Mouse (Mus musculus): Measurements from ENCODE around the gene Kif19a.

Gene Kif19a

GRCm38 (mm10) chr11:114764820-114765818, at the start of gene Kif19a:
TSS of gene Kif19a (plus strand) at chr11:114765388.
- peak in 1 of 2 experiments; percentile 52 for DNase-seq (ENCODE audit: low spot score in 2 of 2)

- DNase-seq (ENCODE audit: low spot score in 2 of 2), result no peak
Measured at GRCm38 (mm10) chr11:114715531-114715930, 49.7 kb upstream of the Kif19a start.

- no peak for DNase-seq (ENCODE audit: low spot score in 2 of 2)
Measured at GRCm38 (mm10) chr11:114720535-114720934, 44.7 kb upstream of the Kif19a start.

- no peak for DNase-seq (ENCODE audit: low spot score in 2 of 2)
Measured at GRCm38 (mm10) chr11:114722438-114722837, 42.8 kb upstream of the Kif19a start.

- no peak for DNase-seq (ENCODE audit: low spot score in 2 of 2)
Measured at GRCm38 (mm10) chr11:114723030-114723429, 42.2 kb upstream of the Kif19a start.

GRCm38 (mm10) chr11:114724787-114725590, 40.2 kb upstream of the Kif19a start:
- DNase-seq (ENCODE audit: low spot score in 2 of 2), result no peak

- DNase-seq (ENCODE audit: low spot score in 2 of 2), result peak in 1 of 2 experiments; percentile 33
Measured at GRCm38 (mm10) chr11:114726965-114727825, 38.0 kb upstream of the Kif19a start, which contains the start of gene Dnaic2. TSS of gene Dnaic2 (plus strand) at chr11:114727408.

- no peak for DNase-seq (ENCODE audit: low spot score in 2 of 2)
Measured at GRCm38 (mm10) chr11:114727826-114728186, 37.4 kb upstream of the Kif19a start.

- no peak for DNase-seq (ENCODE audit: low spot score in 2 of 2)
Measured at GRCm38 (mm10) chr11:114728333-114728732, 36.9 kb upstream of the Kif19a start.

GRCm38 (mm10) chr11:114729832-114730363, 35.3 kb upstream of the Kif19a start:
- no peak for DNase-seq (ENCODE audit: low spot score in 2 of 2)

GRCm38 (mm10) chr11:114731711-114732110, 33.5 kb upstream of the Kif19a start:
- DNase-seq (ENCODE audit: low spot score in 2 of 2), result no peak

- no peak for DNase-seq (ENCODE audit: low spot score in 2 of 2)
Measured at GRCm38 (mm10) chr11:114732890-114733289, 32.3 kb upstream of the Kif19a start.

- no peak for DNase-seq (ENCODE audit: low spot score in 2 of 2)
Measured at GRCm38 (mm10) chr11:114736111-114736510, 29.1 kb upstream of the Kif19a start.

GRCm38 (mm10) chr11:114736913-114737624, 28.1 kb upstream of the Kif19a start:
- peak; percentile 14 to 49 for DNase-seq (ENCODE audit: low spot score in 2 of 2)

GRCm38 (mm10) chr11:114740598-114740997, 24.6 kb upstream of the Kif19a start:
- DNase-seq (ENCODE audit: low spot score in 2 of 2), result peak in 1 of 2 experiments; percentile 49

- no peak for DNase-seq (ENCODE audit: low spot score in 2 of 2)
Measured at GRCm38 (mm10) chr11:114741451-114741850, 23.7 kb upstream of the Kif19a start.

GRCm38 (mm10) chr11:114745134-114745533, 20.1 kb upstream of the Kif19a start:
- peak; percentile 80 to 93 for DNase-seq (ENCODE audit: low spot score in 2 of 2)

- no peak for DNase-seq (ENCODE audit: low spot score in 2 of 2)
Measured at GRCm38 (mm10) chr11:114747564-114748138, 17.5 kb upstream of the Kif19a start.

- DNase-seq (ENCODE audit: low spot score in 2 of 2), result no peak
Measured at GRCm38 (mm10) chr11:114769911-114770310, 4.7 kb downstream of the Kif19a start.

- DNase-seq (ENCODE audit: low spot score in 2 of 2), result no peak
Measured at GRCm38 (mm10) chr11:114771896-114772295, 6.7 kb downstream of the Kif19a start.
